Mouse (Mus musculus) olfactory bulb, adult 2 months (tissue): ENCODE data around the gene Tstd2.

ENCODE experiments used
- CTCF ChIP-seq: fragments of 200-500 bp; IDR thresholded peaks from 2 replicates; pipeline ENCODE4 v1.5.1; 2012; ENCODE audit warnings: low read depth, mild to moderate bottlenecking, low read length, moderate library complexity; ENCODE audit not compliant: insufficient read depth
- POLR2A ChIP-seq: fragments of 200-500 bp; IDR thresholded peaks from 2 replicates; pipeline ENCODE4 v1.6.1; 2012; ENCODE audit warnings: mild to moderate bottlenecking, low read depth, low read length, moderate library complexity; ENCODE audit not compliant: insufficient read depth

GRCm38 (mm10) chr4:46115308-46115707, 23.2 kb downstream of the Tstd2 start:
- TF ChIP-seq CTCF (no peak), POLR2A (no peak)
